Mouse (Mus musculus) cerebellum, postnatal 10 days (tissue): ENCODE results near the gene Anapc15.

Experiments
- DNase-seq, 2 experiments: peaks; one replicate each; pipeline ENCODE4 v3.0.0; 2021; ENCODE audit warnings: mixed read lengths in 2 of 2

Anapc15 gene

DNA sequence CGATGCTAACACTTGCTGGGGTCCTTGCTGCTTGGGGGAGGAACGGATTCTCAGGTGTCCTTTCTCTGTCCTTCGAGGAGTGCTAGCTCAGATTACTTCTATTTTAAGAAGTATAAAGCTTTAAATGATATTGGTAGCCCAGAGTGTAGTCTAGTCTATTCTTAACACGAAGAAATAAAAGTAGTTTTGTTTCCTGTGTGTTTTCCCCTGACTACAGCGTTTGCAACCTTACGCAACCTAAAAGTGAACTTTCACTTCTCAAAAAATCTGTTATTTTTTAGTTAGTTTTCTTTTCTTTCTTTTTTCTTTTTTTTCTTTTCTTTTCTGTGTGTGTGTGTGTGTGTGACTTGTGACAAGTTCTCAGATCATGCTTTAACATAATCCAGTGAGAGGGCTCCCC is 11.8 kb upstream of the Anapc15 start:
- DNase-seq = no peak

DNA sequence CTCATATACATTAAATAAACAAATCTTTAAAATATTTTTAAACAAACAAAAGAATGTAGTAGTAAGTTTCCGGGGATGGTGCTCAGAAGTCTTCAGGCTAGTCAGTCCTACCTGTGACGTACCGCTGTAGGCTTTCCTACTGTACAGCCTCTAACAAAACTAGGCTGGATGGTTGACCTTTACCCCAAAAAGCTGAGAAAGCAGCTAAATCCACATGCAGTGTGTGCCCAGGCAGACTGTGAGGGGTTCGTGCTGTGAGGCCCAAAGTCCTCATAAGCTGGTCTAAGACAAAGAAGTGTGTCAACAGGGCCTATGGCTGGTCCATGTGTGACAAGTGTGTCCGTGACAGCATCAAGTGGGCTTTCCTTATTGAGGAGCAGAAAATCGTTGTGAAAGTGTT is 10.7 kb upstream of the Anapc15 start:
- DNase-seq = no peak

DNA sequence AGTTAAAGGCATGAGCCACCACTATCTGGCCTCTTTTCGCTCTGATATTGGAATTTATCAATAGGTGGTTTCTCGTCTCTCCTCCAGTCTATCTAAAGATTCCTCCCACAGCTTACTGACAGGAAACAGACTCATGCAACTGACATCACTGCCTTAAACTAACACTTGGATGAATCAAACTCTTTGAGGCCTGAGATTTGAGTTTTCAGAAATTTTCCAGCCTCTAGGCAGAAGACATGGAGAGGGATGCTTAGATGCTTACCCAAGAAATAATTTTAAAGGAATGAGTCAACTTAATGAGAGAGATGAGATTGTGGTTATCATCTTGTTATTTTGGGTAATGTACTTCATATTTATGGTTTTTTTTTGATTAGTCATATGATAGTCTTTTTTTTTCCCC is 9.7 kb upstream of the Anapc15 start:
- DNase-seq = no peak

DNA sequence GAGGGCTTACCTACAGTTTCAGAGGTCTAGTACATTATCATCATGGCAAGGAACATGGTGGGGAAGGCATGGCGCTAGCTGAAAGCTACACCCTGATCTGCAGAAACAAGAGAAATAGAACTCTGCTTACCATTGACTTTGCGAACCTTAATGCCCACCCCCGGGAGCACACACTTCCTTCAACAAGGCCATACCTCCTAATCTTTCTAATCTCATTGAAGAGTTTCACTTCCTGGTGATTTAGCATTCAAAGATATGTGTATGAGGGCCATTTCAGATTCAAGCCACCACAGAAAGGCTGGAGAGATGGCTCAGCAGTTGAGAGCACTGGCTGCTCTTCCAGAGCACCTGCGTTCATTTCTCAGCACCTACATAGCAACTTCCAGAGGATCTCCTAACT is 6.4 kb upstream of the Anapc15 start, which contains the start of gene Folr2:
TSS of gene Folr2 (minus strand) at position 101 of the 400 bp plus-strand sequence.
- no peak for DNase-seq

DNA sequence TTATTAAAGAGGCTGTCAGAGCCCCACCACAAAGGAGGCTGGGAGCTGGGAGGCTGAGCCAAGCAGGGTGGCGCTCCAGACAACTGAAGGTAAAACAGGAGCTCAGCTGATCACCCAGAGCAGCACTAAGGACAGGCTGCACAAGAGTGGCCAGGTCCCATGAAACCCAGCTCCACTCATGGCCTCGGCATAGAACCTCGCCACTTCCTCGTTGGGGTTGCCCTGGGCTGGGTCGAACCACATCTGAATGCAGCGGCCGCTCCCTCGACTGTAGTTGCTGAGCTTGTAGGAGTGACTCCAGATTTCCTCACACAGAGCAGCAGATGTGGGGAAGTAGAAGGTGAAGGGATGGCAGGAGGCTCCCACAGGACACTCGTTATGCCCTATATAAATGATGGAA is 5.2 kb upstream of the Anapc15 start:
- DNase-seq = no peak

DNA sequence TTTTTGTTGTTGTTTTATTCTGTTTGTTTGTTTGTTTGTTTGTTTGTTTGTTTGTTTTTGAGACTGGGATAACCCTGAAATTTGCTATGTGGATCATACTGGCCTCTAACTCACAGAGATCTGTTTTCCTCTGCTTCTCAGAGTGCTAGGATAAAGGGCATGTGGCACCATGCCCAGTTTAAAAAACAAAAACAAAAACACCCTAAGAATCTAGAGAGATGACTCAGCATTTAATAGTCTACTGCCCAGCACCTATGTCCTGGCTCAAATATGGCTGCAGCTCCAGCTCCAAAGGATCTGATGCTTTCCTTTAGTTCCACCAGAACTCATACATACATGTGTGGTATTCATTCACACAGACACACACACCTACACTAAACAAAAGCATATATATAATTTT is 2.5 kb upstream of the Anapc15 start:
- DNase-seq = no peak

DNA sequence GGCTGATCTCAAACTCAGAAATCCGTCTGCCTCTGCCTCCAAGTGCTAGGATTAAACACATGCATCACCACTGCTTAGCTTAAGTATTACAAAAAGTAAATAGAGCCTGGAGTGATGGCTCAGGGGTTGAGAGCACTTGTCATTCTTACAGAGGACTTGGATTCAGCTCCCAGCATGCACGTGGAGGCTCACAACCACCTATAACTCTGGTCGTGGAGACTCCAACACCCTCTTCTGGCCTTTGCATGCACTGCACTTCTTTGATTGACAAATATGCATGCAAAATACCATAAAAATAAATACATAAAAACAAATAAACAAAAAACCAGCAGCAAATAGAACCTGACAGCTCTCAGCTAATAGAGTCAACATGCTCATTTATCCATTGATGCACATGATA is 1.2 kb upstream of the Anapc15 start:
- DNase-seq = no peak

DNA sequence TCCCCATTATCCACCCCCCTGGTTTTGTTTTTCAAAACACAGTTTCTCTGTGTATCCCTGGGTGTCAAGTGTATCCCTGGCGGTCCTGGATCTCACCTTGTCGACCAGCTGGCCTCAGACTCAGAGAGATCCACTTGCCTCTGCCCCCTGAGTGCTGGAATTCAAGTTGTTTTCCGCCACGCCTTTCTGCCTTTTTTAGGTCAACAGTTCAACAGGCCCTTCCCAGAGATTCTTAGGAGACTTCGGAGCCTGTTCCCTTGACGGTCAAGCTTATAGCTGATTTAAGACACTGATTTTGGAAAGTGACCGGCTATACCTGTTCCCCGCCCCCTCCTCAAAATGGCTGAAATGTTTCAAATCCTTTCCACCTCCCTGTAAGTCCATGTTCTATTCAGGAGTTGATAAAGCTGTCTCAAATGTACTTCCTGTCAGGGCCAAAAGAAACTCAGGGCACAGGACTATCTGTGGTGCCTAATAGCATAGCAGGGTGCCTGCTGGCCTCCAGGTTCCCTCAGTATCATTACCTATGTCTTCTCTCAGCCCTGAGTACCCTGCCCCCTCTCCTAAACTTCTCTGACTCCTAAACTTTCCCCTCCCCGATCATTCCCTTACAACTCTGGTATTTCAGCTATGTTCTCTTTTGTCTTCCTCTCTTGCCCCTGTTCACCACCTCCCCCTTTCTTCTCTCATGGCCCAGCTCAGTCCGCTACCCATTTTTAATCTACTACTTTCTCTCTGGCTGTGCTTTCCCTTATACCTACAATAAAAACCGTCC is 3.2 kb downstream of the Anapc15 start:
- DNase-seq = no peak

DNA sequence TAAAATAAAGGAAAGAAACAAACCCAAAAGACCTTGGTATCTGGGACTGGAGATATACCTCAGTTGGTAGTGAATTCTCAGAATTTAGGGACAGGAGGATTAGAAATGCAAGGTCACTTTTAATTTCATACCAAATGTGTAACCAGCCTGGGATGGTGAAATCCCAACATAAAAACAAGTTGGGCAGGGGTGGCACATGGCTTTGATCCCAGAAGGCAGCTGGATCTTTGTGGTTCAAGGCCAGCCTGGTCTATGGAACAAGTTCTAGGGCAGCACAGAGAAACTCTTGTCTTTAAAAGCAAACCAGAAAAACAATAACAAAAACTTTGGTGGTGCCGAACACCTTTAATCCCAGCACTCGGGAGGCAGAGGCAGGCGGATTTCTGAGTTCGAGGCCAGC is 4.0 kb downstream of the Anapc15 start:
- DNase-seq = no peak

DNA sequence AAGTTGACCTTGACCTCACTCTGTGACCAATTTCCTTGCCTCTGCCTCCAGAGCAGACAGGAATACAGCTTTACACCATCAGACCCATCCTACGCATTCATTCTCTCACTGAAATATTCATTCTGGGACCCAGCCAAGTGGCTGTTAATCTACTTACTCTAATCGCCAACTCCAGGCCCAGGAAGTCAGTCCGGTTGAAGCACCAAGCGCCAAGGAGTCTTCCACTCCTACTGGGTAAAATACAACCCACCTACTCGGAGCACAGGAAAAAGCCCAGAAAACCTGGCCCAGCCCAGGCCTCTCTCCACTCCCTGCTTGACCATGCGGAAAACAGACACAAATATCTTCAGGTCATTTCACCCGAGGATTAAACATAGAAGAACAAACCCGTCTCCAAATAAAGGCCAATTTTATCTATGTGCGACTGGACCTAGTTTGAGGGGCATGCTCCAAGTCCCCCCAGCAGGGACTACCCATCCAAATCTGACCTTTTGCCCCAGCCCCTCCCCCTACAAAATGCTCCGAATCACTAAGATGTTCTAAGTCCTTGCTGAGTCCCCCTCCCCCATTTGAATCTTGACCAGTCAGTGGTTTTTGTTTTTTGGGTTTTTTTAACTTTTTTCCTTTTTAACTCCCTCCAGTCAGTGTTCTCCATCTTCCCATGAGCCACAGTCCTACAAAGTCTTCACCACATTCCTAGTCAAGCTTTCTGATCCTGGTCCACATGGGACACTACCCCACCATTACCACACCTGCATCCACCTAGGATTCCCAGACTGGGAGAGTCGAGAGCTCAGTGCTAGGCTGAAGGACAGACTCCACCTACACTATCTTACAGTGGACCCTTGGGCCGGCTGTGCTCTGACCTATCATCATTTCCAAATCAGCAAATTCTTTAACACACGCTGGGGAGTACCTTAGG is 5.0 kb downstream of the Anapc15 start:
- DNase-seq = peak; percentile 14 to 21

DNA sequence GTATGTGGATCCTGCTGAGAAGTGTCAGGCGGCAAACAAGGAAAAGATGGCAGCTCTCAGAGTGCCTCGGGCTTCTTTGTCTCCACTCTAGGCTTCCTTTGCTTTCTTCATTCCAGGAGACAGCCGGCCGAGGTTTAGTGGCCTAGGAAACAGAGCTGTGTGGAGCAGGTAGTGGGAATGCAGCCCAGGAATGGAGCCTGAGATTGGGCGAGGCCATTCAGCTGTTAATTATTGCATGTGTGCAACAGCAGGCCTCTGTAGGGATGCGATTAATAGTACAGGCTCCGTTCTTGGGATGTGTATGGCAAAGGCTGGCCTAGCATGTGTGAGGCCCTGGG is 5.6 kb downstream of the Anapc15 start:
- peak; percentile 19 to 32 for DNase-seq

DNA sequence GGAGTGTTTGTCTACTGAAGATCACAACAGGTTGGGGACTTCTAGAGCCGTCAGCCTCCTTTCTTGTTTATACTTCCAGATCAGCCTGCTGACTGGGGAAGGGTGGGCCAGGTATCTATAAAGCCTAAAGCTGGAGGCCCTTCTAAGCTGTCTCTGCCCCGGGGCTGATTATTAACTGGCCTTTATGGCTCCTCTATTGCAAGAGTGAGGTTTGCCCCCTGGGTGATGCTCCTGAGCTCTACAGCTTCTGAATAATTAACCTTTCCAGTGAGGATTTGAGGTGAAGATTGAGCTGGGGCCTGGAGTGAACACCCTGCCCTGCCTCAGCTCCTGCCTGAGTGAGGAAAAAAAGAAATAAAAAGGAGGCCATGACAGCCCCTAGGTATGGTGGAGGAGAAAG is 7.1 kb downstream of the Anapc15 start, which contains the start of gene Folr1:
TSS of gene Folr1 (minus strand) at position 160 of the 400 bp plus-strand sequence.
- DNase-seq = no peak

DNA sequence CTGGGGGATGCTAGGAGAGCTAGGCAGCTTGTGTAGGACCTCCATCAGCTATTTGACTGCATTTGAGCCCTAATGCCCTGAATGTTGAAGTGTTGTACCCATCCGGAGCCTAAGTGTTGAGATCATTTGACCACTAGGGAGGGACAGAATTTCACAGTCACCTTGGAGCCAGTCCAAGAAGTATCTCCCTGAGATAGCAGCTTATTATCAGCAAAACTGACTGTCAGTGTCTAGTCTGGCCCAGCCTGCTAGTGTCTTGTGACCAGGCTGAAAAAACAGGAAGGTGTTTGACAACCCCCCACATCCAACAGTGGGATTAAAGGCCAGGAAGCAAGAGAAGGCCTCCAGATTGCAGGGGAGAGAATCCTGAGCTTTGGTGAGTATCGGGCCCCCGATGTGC is 7.8 kb downstream of the Anapc15 start:
- peak in 1 of 2 experiments; percentile 16 for DNase-seq

DNA sequence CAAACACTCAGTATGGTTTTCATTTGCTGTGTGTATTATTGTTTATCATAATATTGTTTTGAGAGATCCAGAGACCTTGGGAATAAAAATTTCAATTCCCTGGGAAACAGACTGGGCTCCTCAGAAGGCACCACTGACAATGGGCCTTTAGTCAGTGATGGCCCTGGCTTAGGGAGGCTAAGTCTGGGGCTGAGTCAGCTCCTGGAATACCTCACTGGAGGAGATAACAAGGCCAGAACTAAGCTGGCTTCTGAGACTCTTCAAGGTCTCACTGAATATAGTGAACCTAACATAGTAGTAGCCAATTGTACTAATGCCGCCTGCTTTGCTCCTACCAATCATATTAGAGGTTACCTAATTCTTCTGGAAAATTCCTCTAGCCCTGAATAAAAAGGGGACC is 12.5 kb downstream of the Anapc15 start:
- no peak for DNase-seq

DNA sequence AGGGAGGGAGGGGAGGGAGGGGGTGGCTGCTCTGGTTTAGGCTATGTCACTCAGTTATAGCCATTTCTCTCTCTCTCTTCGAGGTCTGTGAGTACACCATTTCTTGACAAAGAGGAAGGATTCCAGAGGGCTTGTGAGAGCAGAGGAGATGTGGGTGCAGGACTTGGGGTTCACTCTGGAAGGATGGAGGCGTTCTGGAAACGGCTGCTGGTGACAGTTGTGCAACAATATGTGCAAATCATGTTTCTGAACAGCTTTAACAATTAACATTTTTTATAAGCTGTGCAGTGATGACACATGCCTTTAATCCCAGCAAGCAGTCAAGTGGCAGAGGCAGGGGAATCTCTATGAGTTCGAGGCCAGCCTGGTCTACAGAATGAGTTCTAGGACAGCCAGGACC is 17.3 kb downstream of the Anapc15 start:
- DNase-seq = no peak

DNA sequence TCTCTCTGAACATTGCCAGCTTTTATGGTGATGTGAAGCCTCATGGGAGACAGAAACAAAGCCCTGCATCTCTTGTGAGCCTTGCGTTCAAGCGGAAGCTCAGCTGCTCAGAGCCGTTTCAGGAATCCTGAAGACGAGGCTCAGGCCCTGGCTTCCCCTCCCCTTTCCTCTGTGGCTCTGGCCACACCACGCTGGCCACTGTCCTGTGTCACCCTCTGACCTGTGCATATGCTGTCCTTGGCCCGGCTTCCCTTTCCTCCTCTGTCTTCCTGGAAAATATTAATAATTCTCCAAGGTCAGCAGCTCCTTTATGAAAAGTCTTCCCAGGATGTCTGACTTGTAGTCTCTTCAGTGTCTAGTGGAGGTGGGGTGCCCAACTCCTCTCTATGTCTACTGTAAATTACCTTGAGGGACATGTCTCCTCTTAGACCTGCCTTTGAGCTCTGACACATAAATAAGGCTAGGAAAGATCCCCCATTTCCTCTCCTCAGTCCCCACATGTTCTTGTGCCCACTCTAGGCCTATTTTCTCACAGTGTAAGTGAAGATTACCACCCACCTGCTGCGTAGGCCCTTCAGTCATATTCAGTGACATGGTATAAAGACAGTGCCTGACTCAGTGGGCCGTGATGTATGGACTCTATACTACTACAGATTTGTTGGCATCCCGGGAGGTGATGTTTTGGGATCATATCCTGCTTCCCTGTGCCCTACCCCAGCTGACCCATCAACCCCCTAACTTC is 19.1 kb downstream of the Anapc15 start:
- DNase-seq = no peak

DNA sequence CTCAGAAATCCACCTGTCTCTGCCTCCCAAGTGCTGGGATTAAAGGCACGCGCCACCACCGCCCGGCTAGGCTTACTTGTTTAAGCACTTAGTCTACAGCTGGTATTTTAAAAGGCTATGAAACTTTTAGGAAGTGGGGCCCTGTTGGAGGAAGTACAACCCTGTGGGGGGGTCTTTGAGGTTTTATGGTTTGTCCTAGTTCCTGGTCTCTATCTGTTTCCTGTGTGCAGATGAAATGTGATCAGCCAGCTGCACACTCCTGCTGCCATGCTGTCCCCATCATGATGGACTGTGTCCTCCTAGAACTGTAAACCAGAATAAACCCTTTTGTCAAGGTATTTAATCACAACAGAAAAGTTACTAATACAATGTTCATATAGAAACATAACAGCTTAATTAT is 20.6 kb downstream of the Anapc15 start:
- DNase-seq = no peak

DNA sequence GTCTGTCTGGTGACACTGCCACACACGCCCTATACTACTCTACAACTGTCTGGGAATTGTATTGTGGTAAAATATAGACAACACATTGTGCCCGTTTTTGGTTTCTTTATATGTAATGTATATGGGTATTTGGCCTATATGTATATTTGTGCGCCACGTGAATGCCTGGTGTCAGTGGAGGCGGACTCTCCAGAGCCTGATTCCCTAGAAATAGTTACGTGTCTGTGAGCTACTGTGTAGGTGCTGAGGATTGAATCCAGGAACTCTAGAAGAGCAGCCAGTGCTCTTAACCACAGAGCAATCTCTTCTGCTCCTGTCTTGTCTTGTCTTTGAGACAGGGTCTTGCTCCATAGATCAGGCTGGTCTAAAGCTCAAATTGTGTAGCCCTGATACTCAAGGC is 22.8 kb downstream of the Anapc15 start:
- no peak for DNase-seq

DNA sequence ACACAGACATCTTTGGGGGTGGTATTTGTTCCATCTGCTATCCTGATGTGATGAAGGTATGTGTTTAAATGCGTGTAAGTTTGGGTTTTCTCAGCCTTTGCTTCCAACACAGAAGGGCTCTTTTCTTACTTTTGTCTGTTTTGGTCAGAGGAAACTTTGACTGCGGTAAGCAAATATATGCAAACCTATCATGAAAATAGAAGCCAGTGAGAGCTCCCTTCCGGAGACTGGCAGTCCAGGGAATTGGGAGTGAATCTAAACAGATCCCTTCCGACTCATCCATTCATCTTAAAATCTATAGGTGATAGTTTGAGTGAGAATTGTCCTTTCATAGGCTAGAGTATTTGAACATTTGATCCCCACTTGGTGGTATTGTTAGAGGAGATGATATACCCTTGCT is 24.9 kb downstream of the Anapc15 start:
- no peak for DNase-seq

DNA sequence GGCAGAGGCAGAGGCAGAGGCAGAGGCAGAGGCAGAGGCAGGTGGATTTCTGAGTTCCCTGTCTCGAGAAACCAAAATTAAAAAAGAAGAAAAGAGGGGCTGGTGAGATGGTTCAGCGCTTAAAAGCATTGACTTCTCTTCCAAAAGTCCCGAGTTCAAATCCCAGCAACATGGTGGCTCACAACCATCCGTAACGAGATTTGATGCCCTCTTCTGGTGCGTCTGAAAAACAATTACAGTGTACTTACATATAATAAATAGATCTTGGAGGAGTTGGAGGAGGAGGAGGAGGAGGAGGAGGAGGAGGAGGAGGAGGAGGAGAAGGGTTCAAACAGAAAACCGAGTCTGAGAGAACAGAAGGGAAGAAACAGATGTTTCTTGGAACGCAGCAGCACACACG is 32.2 kb downstream of the Anapc15 start:
- DNase-seq = no peak

DNA sequence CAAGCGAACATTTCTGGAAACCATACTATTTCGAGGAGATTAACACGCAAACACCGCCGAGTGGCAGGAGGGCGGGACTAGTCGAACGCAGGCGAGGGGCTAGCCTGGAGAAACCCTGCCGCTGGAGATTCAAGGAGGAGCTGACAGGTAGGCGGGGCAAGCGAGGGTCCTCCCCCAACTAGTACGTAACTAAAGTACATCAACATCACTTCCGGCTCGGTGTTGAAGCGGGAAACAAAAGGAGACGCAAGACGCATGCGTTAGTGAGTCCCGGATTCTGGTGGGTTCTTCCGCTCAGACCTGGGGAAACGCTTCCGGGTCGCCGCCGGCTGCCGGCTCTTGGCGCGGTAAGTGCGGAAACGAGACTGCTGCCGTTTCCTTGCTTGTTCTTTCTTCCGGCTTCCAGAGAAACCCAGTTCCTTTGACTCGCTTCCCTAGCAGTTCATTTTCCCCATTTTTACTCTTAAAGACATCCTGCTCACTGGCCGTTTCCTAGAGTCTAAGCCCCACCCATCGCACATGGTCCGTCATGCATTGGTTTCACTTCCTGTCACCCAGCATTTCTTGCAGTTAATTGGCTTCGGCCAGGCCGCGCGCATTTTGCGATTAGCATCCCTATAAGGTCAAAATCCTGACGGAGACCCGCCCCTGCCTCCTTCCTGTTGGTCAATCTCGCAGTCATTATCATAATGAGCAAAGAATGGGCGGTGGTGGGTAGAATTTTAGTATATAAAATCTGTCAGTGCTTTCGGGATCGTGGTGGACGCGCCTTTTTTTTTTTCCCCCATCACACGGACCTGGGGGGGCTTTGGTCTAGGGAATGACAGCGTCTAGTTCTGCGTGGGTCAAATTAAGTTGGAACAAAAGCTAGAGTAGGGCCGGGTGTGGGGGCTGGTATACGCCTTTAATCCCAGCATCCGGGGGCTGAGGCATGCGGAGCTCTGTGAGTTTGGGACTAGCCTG is 32.9 kb downstream of the Anapc15 start:
- DNase-seq = peak; percentile 96 to 97
